Mouse (Mus musculus): Measurements from ENCODE around the gene Ecsit. TPM values are rescaled to one million over a fixed set of nuclear protein-coding genes. Genes with fewer than 3 reads are reported as not detected.

Gene Ecsit
- polyA plus RNA-seq, 1 experiment from 2014 or later = 31.5 TPM

DNA sequence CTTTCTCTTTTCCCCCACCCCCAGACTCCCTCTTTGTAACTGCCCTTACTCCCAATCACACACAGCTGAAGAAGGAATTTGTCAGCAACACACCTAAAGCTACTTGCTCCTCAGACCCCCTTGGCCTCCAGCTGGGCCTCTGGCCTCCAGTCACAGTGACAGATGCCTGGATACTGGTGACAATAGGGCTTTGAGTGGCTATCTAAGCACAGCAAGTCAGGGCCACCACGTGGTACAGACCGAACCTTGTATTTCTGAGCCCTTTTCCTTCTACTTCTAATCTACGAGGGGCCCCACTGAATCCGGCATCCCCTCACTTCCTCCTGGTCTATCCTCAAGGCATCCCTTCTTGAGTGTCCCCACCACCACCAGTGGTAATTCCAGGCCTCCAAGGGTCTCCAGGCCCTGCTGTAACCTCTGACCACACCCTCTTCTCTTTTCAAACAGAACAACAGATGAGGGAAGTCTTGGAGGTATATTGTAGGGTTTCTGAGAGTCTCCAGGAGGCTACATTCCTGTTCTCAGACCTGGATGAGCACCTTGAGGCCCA is 35.4 kb downstream of the Ecsit start:
- WGBS = 42% methylated on average over 4 of the region's 4 CpGs
- peak; percentile 91 for DNase-seq (ENCODE audit: low spot score, missing footprints)
- Histone ChIP-seq H3K4me3 (ENCODE audit: low read depth, low read length) (peak overlapping the region; percentile 86), H3K4me1 (ENCODE audit: control insufficient read depth, insufficient read depth, low read length) (peaks cover 35% of the 10 kb centered on the region), H3K9me3 (ENCODE audit: control insufficient read depth, low read length) (no peaks in the 10 kb centered on the region), H3K36me3 (ENCODE audit: control insufficient read depth, insufficient read depth, low read length) (no peaks in the 10 kb centered on the region), H3K27me3 (ENCODE audit: control insufficient read depth, insufficient read depth, low read length) (peaks cover 8% of the 10 kb centered on the region), H3K4me2 (peak overlapping the region; percentile 71), H3K9ac (ENCODE audit: low read length) (peak overlapping the region; percentile 93), H3K27ac (ENCODE audit: low read depth, low read length) (peak overlapping the region; percentile 86)
- no peak; the same call in 1 of the 2 replicates for ATAC-seq (ENCODE audit: low FRiP score)

DNA sequence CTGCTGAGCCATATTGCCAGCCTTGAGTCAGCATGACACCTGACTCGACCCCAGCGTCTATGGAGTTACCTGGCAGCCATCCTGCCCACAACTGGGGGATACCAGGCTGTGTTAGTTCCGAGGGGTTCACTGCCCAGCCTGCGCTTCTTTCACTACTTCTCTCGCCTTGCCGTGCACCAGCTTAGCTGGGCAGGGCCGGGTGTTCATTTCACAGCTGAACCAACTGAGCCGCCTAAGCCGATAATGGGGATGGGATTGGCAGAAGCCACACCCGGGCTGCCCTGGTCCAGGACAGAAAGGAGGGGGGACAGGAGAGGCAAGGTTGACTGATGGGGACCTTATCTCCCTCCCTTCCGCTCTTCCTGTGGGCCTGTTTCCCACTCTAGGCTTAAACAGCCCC is 35.9 kb downstream of the Ecsit start:
- DNase-seq (ENCODE audit: low spot score, missing footprints) (no peak), ATAC-seq (ENCODE audit: low FRiP score) (no peak)
- Histone ChIP-seq H3K4me2 (peak overlapping the region; percentile 71), H3K4me1 (ENCODE audit: control insufficient read depth, insufficient read depth, low read length) (peaks cover 31% of the 10 kb centered on the region), H3K27ac (ENCODE audit: low read depth, low read length) (peak overlapping the region; percentile 86), H3K9ac (ENCODE audit: low read length) (peak overlapping the region; percentile 93), H3K36me3 (ENCODE audit: control insufficient read depth, insufficient read depth, low read length) (no peaks in the 10 kb centered on the region), H3K27me3 (ENCODE audit: control insufficient read depth, insufficient read depth, low read length) (peaks cover 8% of the 10 kb centered on the region), H3K4me3 (ENCODE audit: low read depth, low read length) (peak overlapping the region; percentile 86), H3K9me3 (ENCODE audit: control insufficient read depth, low read length) (no peaks in the 10 kb centered on the region)
- WGBS = 64% methylated on average over 11 of the region's 11 CpGs

DNA sequence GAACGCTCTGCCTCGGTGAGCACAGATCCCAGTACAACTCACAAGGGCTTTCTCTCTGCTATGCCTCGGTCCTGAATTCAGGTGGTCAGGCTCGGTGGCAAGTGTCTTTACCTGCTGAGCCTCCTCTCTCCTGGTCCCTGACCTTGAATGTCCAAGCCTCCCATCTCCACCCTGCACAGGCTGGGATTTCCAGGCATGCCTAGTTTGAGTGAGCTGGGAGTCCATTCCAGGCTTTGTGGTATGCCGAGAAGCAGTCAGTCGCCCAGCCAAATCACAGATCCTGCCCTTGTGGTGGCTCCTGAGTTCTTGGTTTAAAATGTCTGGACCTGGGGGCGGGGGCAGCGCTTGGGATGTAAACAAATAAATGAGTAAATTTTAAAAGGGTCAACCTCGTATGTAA is 37.9 kb downstream of the Ecsit start:
- H3K4me1 ChIP-seq (ENCODE audit: control insufficient read depth, insufficient read depth, low read length) = peaks cover 31% of the 10 kb centered on the region
- no peaks in the 10 kb centered on the region for H3K9me3 ChIP-seq (ENCODE audit: control insufficient read depth, low read length)
- H3K36me3 ChIP-seq (ENCODE audit: control insufficient read depth, insufficient read depth, low read length) = no peaks in the 10 kb centered on the region
- peaks cover 5% of the 10 kb centered on the region for H3K27me3 ChIP-seq (ENCODE audit: control insufficient read depth, insufficient read depth, low read length)
- ATAC-seq (ENCODE audit: low FRiP score) (no peak), DNase-seq (ENCODE audit: low spot score, missing footprints) (peak; percentile 84)
- H3K27ac ChIP-seq (ENCODE audit: low read depth, low read length) = no peak overlapping the region
- H3K9ac ChIP-seq (ENCODE audit: low read length) = no peak overlapping the region
- H3K4me2 ChIP-seq = no peak overlapping the region
- H3K4me3 ChIP-seq (ENCODE audit: low read depth, low read length) = no peak overlapping the region
- 66% methylated on average over 9 of the region's 9 CpGs for WGBS

DNA sequence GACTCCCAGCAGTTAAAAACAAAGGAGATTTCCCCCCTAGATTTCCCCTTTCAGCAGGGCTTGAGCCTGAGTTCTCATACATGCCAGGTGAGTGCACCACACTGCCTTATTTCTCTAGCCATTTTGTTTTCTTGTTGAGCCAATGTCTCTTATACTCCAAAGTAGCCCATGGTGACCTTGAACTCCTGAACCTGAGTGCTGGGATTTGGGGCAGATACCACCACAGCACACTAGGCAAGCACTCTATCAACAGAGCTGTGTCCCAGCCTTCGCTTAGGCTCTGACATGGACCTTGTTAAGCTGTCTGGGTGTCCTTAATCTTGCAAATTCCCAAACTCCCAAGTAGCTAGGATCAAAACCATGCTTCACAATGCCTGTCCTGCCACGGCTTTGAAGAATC is 43.4 kb downstream of the Ecsit start:
- DNase-seq (ENCODE audit: low spot score, missing footprints) (no peak), ATAC-seq (ENCODE audit: low FRiP score) (no peak)
- Histone ChIP-seq H3K4me2 (no peak overlapping the region), H3K9ac (ENCODE audit: low read length) (no peak overlapping the region), H3K4me3 (ENCODE audit: low read depth, low read length) (no peak overlapping the region), H3K27me3 (ENCODE audit: control insufficient read depth, insufficient read depth, low read length) (no peaks in the 10 kb centered on the region), H3K4me1 (ENCODE audit: control insufficient read depth, insufficient read depth, low read length) (no peaks in the 10 kb centered on the region), H3K9me3 (ENCODE audit: control insufficient read depth, low read length) (no peaks in the 10 kb centered on the region), H3K36me3 (ENCODE audit: control insufficient read depth, insufficient read depth, low read length) (no peaks in the 10 kb centered on the region), H3K27ac (ENCODE audit: low read depth, low read length) (no peak overlapping the region)
- WGBS = 65% methylated on average over 2 of the region's 2 CpGs

DNA sequence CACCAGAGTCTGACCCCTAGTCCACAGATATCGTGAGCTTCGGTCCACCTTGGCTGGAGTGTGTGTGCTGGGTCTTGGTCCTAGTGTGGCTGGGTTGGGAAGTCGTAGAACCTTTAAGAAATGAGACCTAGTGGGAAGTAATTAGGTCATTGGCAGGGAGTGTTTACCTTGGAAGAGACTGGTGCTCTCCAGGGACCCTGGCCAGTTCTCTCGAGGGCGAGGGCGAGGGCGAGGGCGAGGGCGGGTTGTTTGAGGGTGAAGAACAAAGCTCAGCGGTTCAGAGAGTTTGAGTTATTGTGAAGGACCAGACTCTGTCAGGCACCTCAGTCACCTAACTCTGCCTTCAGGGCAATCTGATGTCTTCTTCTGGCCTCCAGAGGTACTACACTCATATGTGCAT is 47.4 kb downstream of the Ecsit start:
- Histone ChIP-seq H3K36me3 (ENCODE audit: control insufficient read depth, insufficient read depth, low read length) (no peaks in the 10 kb centered on the region; the same call in 1 of the 2 replicates), H3K4me3 (ENCODE audit: low read depth, low read length) (no peak overlapping the region), H3K4me1 (ENCODE audit: control insufficient read depth, insufficient read depth, low read length) (peaks cover 9% of the 10 kb centered on the region; the same call in 1 of the 2 replicates), H3K4me2 (no peak overlapping the region), H3K9me3 (ENCODE audit: control insufficient read depth, low read length) (no peaks in the 10 kb centered on the region), H3K27ac (ENCODE audit: low read depth, low read length) (no peak overlapping the region), H3K27me3 (ENCODE audit: control insufficient read depth, insufficient read depth, low read length) (no peaks in the 10 kb centered on the region), H3K9ac (ENCODE audit: low read length) (no peak overlapping the region)
- 82% methylated on average over 10 of the region's 10 CpGs for WGBS
- DNase-seq (ENCODE audit: low spot score, missing footprints) (no peak), ATAC-seq (ENCODE audit: low FRiP score) (no peak)

DNA sequence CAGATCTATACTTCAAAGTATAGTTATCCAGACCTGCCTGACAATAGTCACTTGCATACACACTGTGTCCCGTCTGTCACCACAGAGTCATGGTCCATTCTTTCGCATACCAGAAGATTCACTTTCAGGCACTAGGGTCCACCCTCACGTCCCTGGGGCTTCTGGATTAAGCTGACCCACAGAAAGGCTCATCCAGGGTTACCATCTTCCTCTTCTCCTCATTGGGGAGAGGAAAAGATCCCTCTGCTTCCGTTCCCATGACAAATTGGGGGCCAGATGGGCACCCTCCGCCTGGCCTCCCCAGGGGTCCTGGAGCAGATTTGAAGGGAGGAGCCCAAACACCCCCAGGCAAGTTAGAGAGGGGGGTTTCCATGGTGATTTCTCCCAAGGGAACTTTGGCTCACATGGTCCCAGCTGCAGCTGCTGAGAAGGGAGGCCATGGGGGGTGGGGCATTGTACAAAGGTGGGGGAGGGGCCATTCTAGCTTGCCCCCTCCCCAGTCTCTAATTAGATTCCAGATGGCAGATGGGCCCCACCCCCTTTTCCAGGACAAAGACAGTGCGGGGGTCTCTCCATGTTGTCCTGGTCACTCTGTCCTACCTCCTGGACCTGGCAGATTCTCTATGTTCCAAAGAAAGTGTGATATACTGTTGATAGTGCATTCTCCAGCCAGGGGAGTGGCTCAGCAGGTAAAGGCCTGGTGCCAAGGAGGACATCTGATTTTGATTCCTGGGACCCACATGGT is 49.8 kb downstream of the Ecsit start:
- DNase-seq (ENCODE audit: low spot score, missing footprints) (peak; percentile 91), ATAC-seq (ENCODE audit: low FRiP score) (peak; percentile 80)
- Histone ChIP-seq H3K4me2 (no peak overlapping the region), H3K27ac (ENCODE audit: low read depth, low read length) (peak overlapping the region; percentile 71), H3K9me3 (ENCODE audit: control insufficient read depth, low read length) (no peaks in the 10 kb centered on the region), H3K4me1 (ENCODE audit: control insufficient read depth, insufficient read depth, low read length) (peaks cover 9% of the 10 kb centered on the region; the same call in 1 of the 2 replicates), H3K27me3 (ENCODE audit: control insufficient read depth, insufficient read depth, low read length) (no peaks in the 10 kb centered on the region), H3K36me3 (ENCODE audit: control insufficient read depth, insufficient read depth, low read length) (peaks cover 5% of the 10 kb centered on the region; the same call in 1 of the 2 replicates), H3K4me3 (ENCODE audit: low read depth, low read length) (no peak overlapping the region), H3K9ac (ENCODE audit: low read length) (no peak overlapping the region)
- WGBS = 39% methylated on average over 6 of the region's 6 CpGs

DNA sequence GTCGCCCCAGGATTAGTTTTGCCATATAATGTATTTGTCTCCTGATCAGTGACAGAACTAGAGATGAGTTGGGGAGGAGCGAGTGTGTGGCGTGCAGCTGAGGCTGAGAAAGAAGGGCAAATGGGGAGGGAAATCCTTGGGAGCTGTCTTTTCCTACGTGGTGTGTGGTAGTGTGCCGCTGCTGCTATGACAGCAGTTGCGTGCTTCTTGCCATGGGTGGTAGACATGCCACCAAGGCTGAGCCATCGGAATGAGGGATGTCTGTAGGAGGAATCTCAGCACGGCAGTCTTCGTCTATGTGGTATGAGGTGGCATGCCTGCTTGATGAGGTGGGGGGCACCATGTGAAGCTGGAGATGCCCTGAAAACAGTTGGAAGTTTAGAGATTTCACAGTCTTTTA is 54.9 kb downstream of the Ecsit start:
- Histone ChIP-seq H3K9me3 (ENCODE audit: control insufficient read depth, low read length) (no peaks in the 10 kb centered on the region), H3K9ac (ENCODE audit: low read length) (no peak overlapping the region), H3K4me2 (no peak overlapping the region), H3K27me3 (ENCODE audit: control insufficient read depth, insufficient read depth, low read length) (no peaks in the 10 kb centered on the region), H3K4me1 (ENCODE audit: control insufficient read depth, insufficient read depth, low read length) (peaks cover 20% of the 10 kb centered on the region), H3K27ac (ENCODE audit: low read depth, low read length) (no peak overlapping the region), H3K4me3 (ENCODE audit: low read depth, low read length) (no peak overlapping the region), H3K36me3 (ENCODE audit: control insufficient read depth, insufficient read depth, low read length) (peaks cover 14% of the 10 kb centered on the region)
- DNase-seq (ENCODE audit: low spot score, missing footprints) = no peak
- WGBS = 94% methylated on average over 9 of the region's 9 CpGs
- no peak for ATAC-seq (ENCODE audit: low FRiP score)

DNA sequence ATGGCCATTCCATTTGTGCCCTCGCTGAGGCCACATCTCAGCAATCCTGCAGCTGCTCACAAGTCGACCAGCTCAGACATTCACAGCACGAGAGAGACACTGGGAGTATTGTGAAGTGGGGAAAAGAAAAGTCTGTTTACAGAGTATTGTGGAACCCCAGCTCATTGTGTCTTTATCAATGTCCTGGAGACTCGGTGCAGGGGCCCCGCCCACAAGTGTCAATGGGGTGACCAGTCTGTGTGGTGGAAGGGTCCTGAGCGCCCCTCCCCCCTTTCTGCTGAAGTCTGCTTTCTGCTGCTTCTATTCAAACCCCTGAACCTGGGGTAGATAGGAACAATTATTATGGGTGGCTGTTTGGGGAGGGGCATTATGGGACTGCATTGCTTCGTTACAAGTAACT is 56.8 kb downstream of the Ecsit start:
- Histone ChIP-seq H3K4me3 (ENCODE audit: low read depth, low read length) (no peak overlapping the region), H3K27me3 (ENCODE audit: control insufficient read depth, insufficient read depth, low read length) (no peaks in the 10 kb centered on the region), H3K4me1 (ENCODE audit: control insufficient read depth, insufficient read depth, low read length) (peaks cover 24% of the 10 kb centered on the region), H3K4me2 (no peak overlapping the region; the same call in 1 of the 2 replicates), H3K36me3 (ENCODE audit: control insufficient read depth, insufficient read depth, low read length) (peaks cover 15% of the 10 kb centered on the region), H3K27ac (ENCODE audit: low read depth, low read length) (peak overlapping the region; percentile 48), H3K9ac (ENCODE audit: low read length) (no peak overlapping the region), H3K9me3 (ENCODE audit: control insufficient read depth, low read length) (no peaks in the 10 kb centered on the region)
- 25% methylated on average over 7 of the region's 7 CpGs for whole genome bisulfite sequencing
- ATAC-seq (ENCODE audit: low FRiP score) (peak; percentile 80), DNase-seq (ENCODE audit: low spot score, missing footprints) (peak; percentile 90)

DNA sequence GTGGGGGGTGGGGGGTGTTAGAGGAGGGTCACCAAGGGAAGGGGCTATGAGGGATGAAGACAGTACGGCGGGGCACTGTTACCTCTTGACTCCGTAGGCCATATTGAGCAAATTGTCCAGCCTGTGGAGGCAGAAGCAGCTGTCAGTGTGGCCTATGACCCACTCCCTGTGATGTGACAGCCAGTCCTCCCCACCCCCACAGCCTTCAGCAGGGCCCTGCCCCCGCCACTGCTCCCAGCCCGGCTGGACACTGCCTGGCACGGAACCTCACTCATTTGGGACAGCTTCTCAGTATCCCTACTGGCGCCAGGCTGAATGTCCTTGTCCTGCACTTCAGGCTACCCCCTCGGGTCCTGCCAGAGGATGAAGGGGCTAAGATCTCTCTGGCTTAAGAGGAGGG is 60.6 kb downstream of the Ecsit start:
- WGBS = 58% methylated on average over 8 of the region's 8 CpGs
- H3K27ac ChIP-seq (ENCODE audit: low read depth, low read length) = no peak overlapping the region

More for the DNA sequence above, 60.6 kb downstream of the Ecsit start:
- ATAC-seq (ENCODE audit: low FRiP score) (peak; percentile 64), DNase-seq (ENCODE audit: low spot score, missing footprints) (no peak)
- Histone ChIP-seq H3K4me2 (no peak overlapping the region), H3K9me3 (ENCODE audit: control insufficient read depth, low read length) (no peaks in the 10 kb centered on the region), H3K9ac (ENCODE audit: low read length) (no peak overlapping the region), H3K4me3 (ENCODE audit: low read depth, low read length) (no peak overlapping the region), H3K4me1 (ENCODE audit: control insufficient read depth, insufficient read depth, low read length) (peaks cover 23% of the 10 kb centered on the region), H3K27me3 (ENCODE audit: control insufficient read depth, insufficient read depth, low read length) (no peaks in the 10 kb centered on the region), H3K36me3 (ENCODE audit: control insufficient read depth, insufficient read depth, low read length) (peaks cover 12% of the 10 kb centered on the region)
